Mouse (Mus musculus) T-helper 2 cell (primary cell): ENCODE measurements around the gene CK137956.

Experiments
- in situ Hi-C: fragments of 300-600 bp; cut with MboI, MseI; formaldehyde crosslinking; loops from one replicate; pipeline ENCODE4 v1.15.1; 2025; ENCODE audit warnings: high pct_unique_total_duplicates

The CK137956 gene

GRCm38 (mm10) chr4:127970901-127971868 lies at the start of gene CK137956:
TSS of gene CK137956 (minus strand) at chr4:127970951.
- in situ Hi-C loops = no loop called here

- in situ Hi-C loops = no loop called here
These were observed 48.7 kb upstream of the CK137956 start for GRCm38 (mm10) chr4:128019465-128019864.

- in situ Hi-C loops = no loop called here
These were observed 34.2 kb upstream of the CK137956 start for GRCm38 (mm10) chr4:128004797-128005452.

GRCm38 (mm10) chr4:128002638-128003101 lies 31.9 kb upstream of the CK137956 start:
- in situ Hi-C loops = no loop called here

GRCm38 (mm10) chr4:127999281-127999680 lies 28.5 kb upstream of the CK137956 start:
- in situ Hi-C loops = no loop called here

GRCm38 (mm10) chr4:127989347-127989995 lies 18.7 kb upstream of the CK137956 start:
- in situ Hi-C loops = no loop called here

- in situ Hi-C loops = no loop called here
These were observed 17.9 kb upstream of the CK137956 start for GRCm38 (mm10) chr4:127988526-127989180.

GRCm38 (mm10) chr4:127987784-127988455 lies 17.2 kb upstream of the CK137956 start, which contains the start of gene Csmd2:
TSS of gene Csmd2 (plus strand) at chr4:127987857.
- in situ Hi-C loops = no loop called here

- in situ Hi-C loops = no loop called here
These were observed 16.5 kb upstream of the CK137956 start for GRCm38 (mm10) chr4:127987270-127987669.

GRCm38 (mm10) chr4:127986491-127987075 lies 15.8 kb upstream of the CK137956 start:
- in situ Hi-C loops = no loop called here

- in situ Hi-C loops = no loop called here
These were observed 15.1 kb upstream of the CK137956 start for GRCm38 (mm10) chr4:127985874-127986273.

GRCm38 (mm10) chr4:127984426-127984825 lies 13.7 kb upstream of the CK137956 start:
- in situ Hi-C loops = no loop called here

GRCm38 (mm10) chr4:127981125-127981524 lies 10.4 kb upstream of the CK137956 start:
- in situ Hi-C loops = no loop called here

- in situ Hi-C loops = no loop called here
These were observed 2.2 kb upstream of the CK137956 start for GRCm38 (mm10) chr4:127972976-127973375.

- in situ Hi-C loops = no loop called here
These were observed 731 bp downstream of the CK137956 start for GRCm38 (mm10) chr4:127970018-127970421.

- in situ Hi-C loops = no loop called here
These were observed 1.6 kb downstream of the CK137956 start for GRCm38 (mm10) chr4:127969101-127969500.

- in situ Hi-C loops = no loop called here
These were observed 17.6 kb downstream of the CK137956 start for GRCm38 (mm10) chr4:127953006-127953710.

GRCm38 (mm10) chr4:127947696-127948095 lies 23.1 kb downstream of the CK137956 start:
- in situ Hi-C loops = no loop called here

- in situ Hi-C loops = no loop called here
These were observed 33.3 kb downstream of the CK137956 start for GRCm38 (mm10) chr4:127937474-127937873.

- in situ Hi-C loops = no loop called here
These were observed 35.4 kb downstream of the CK137956 start for GRCm38 (mm10) chr4:127935369-127935768.
